Mouse (Mus musculus) hindbrain, embryonic 11.5 days (tissue): ENCODE data around the gene Kif3a. TPM values are rescaled to one million over a fixed set of nuclear protein-coding genes. Genes with fewer than 3 reads are reported as not detected.
A peak's percentile ranks its signal among the peaks of the same experiment; 100 is the strongest.

Experiments
- ATAC-seq: fragments of 200-750 bp; cut with Nextera tagmentation; 2 replicates; pipeline ENCODE4 v1.8.0; 2017; ENCODE audit warnings: mild to moderate bottlenecking, moderate TSS enrichment, moderate library complexity; ENCODE audit not compliant: low FRiP score
- DNase-seq: peaks from one replicate; pipeline ENCODE4 v3.0.0-alpha.2; 2015; ENCODE audit warnings: low spot score
- H3K27ac ChIP-seq: fragments of 300-500 bp; sonication (generic); 2 replicates; pipeline ENCODE4 v1.5.1; 2014; ENCODE audit warnings: mild to moderate bottlenecking, low read depth, low read length
- H3K27me3 ChIP-seq: fragments of 300-500 bp; sonication (generic); 2 replicates; pipeline ENCODE4 v1.6.1; 2014; ENCODE audit warnings: mild to moderate bottlenecking, low read length, moderate library complexity, mixed read lengths; ENCODE audit not compliant: control insufficient read depth, insufficient read depth
- H3K36me3 ChIP-seq: fragments of 300-500 bp; sonication (generic); 2 replicates; pipeline ENCODE4 v1.6.1; 2014; ENCODE audit warnings: mild to moderate bottlenecking, low read length, moderate library complexity, mixed read lengths; ENCODE audit not compliant: control insufficient read depth, insufficient read depth
- H3K4me1 ChIP-seq: fragments of 300-500 bp; sonication (generic); replicated peaks from 2 replicates; pipeline ENCODE4 v1.6.1; 2014; ENCODE audit warnings: low read length, mixed read lengths; ENCODE audit not compliant: control insufficient read depth, insufficient read depth
- H3K4me2 ChIP-seq: fragments of 300-500 bp; sonication (generic); replicated peaks from 2 replicates; pipeline ENCODE4 v1.6.1; 2014; ENCODE audit warnings: mild to moderate bottlenecking, low read depth, low read length
- H3K4me3 ChIP-seq: fragments of 300-500 bp; sonication (generic); 2 replicates; pipeline ENCODE4 v1.5.1; 2014; ENCODE audit warnings: low read depth, low read length
- H3K9ac ChIP-seq: fragments of 300-500 bp; sonication (generic); 2 replicates; pipeline ENCODE4 v1.6.1; 2014; ENCODE audit warnings: low read depth, low read length
- H3K9me3 ChIP-seq: fragments of 300-500 bp; sonication (generic); 2 replicates; pipeline ENCODE4 v1.6.1; 2016; ENCODE audit warnings: low read length; ENCODE audit not compliant: control insufficient read depth
- WGBS: fragments of 180-500 bp; shearing (Covaris S2); extraction: QIAGEN DNeasy Blood & Tissue Kit; methylation state at CpG from one replicate; pipeline ENCODE4 v1.1.7; 2014; 5-methylcytosine and 5-hydroxymethylcytosine counted together
- polyA plus RNA-seq: library from polyadenylated mRNA; unstranded; fragments of >200 nt; fragmentation: Nextera tagmentation; extraction: Ambion mirVana; gene quantifications from 2 replicates; pipeline ENCODE4 v1.2.1, GENCODE M21; 2014

The Kif3a gene
- polyA plus RNA-seq, 1 experiment from 2014 or later, result 118 TPM

DNA sequence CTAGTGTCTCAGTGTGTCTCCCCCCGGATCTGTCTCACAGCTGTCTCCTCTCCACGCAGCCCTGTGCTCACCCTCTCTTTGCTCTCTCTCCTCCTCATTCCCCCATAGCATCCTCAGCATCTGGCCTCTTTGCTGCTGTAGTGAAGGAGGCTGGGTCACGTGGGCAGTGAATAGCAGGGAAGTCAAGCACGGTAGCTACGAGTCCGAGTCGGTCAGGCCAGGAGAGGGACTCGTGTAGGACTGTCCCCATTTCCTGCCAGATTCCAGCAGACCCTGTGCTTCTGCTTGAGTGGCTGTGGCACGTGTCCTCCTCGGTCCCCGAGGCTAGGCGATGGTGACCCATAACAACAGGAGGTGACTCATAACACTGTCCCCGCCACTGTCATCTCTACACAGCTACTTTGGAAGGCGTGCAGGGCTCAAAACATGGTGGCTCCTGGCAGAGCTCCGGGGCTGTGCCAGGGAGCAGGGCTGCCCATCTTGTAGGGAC lies 28.1 kb upstream of the Kif3a start:
- Histone ChIP-seq H3K4me1 (no peaks in the 10 kb centered on the region), H3K4me2 (no peak overlapping the region), H3K9ac (no peak overlapping the region), H3K4me3 (no peak overlapping the region), H3K27ac (no peak overlapping the region), H3K27me3 (no peaks in the 10 kb centered on the region), H3K9me3 (no peaks in the 10 kb centered on the region), H3K36me3 (peaks cover 6% of the 10 kb centered on the region; the same call in 1 of the 2 replicates)
- ATAC-seq (no peak), DNase-seq (peak; percentile 21)
- WGBS, result 61% methylated on average over 15 of the region's 15 CpGs

- no peaks in the 10 kb centered on the region for H3K4me1 ChIP-seq
- no peaks in the 10 kb centered on the region for H3K9me3 ChIP-seq
- ATAC-seq (no peak), DNase-seq (no peak)
- 84% methylated on average over 3 of the region's 3 CpGs for WGBS
- no peak overlapping the region for H3K4me2 ChIP-seq
- no peak overlapping the region for H3K4me3 ChIP-seq
- no peak overlapping the region for H3K27ac ChIP-seq
- no peaks in the 10 kb centered on the region for H3K27me3 ChIP-seq
- H3K9ac ChIP-seq, result no peak overlapping the region
- H3K36me3 ChIP-seq, result no peaks in the 10 kb centered on the region
Observed at GRCm38 (mm10) chr11:53540394-53540793, 26.8 kb upstream of the Kif3a start.

GRCm38 (mm10) chr11:53541222-53541621 lies 26.0 kb upstream of the Kif3a start:
- H3K4me3 ChIP-seq, result no peak overlapping the region
- no peaks in the 10 kb centered on the region for H3K9me3 ChIP-seq
- no peaks in the 10 kb centered on the region for H3K27me3 ChIP-seq
- no peak overlapping the region for H3K27ac ChIP-seq
- DNase-seq, result no peak
- no peak overlapping the region for H3K4me2 ChIP-seq
- H3K4me1 ChIP-seq, result no peaks in the 10 kb centered on the region
- WGBS, result 81% methylated on average over 11 of the region's 11 CpGs
- H3K36me3 ChIP-seq, result no peaks in the 10 kb centered on the region
- no peak overlapping the region for H3K9ac ChIP-seq
- ATAC-seq, result no peak

DNA sequence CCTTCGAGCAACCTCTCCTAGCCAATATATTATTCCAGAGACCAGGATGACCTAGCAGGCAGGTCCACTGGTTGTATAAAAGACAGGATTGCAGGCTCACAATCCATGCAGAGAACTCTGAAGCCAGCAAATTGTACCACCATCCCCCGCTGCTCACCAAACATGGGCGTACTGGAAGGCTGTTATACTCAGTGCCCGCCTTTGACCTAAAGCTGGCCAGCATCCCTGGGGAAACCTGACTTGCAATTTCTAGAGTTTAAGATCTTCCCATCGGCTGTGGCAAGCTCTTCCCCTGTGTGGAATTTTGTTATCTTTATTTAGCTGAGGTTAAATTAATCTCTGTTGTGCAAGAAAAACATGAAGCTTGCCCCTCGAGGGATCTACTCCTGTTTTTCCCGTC lies 24.2 kb upstream of the Kif3a start:
- Histone ChIP-seq H3K27ac (no peak overlapping the region), H3K9ac (no peak overlapping the region), H3K4me3 (no peak overlapping the region), H3K36me3 (no peaks in the 10 kb centered on the region), H3K27me3 (no peaks in the 10 kb centered on the region), H3K9me3 (no peaks in the 10 kb centered on the region), H3K4me2 (no peak overlapping the region), H3K4me1 (no peaks in the 10 kb centered on the region)
- ATAC-seq, result no peak
- WGBS, result 76% methylated on average over 7 of the region's 7 CpGs
- DNase-seq, result no peak

DNA sequence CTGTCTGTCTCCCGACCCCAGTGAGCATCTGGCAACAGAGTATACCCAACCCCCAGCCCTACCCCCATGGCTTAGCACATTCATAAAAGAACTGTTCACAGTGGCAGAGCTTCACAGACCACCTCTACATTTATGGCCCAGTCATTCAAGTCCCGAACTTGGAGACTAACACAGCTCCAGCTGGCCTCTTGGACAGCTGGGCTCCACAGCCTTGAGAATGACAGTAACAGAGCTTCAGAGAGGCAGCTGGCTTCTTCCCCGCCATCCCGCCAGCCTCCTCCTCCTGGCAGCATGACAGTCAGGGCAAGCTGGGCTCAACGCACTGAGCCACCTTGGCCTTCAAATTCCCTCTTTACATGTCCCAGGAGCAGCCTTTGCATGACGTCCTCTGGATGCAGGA lies 20.9 kb upstream of the Kif3a start:
- Histone ChIP-seq H3K4me1 (no peaks in the 10 kb centered on the region), H3K4me3 (no peak overlapping the region), H3K4me2 (no peak overlapping the region), H3K27me3 (no peaks in the 10 kb centered on the region), H3K36me3 (no peaks in the 10 kb centered on the region), H3K27ac (no peak overlapping the region), H3K9me3 (no peaks in the 10 kb centered on the region), H3K9ac (no peak overlapping the region)
- DNase-seq (no peak), ATAC-seq (no peak)
- WGBS, result 69% methylated on average over 6 of the region's 6 CpGs

- no peaks in the 10 kb centered on the region for H3K4me1 ChIP-seq
- DNase-seq (no peak), ATAC-seq (no peak)
- H3K4me2 ChIP-seq, result no peak overlapping the region
- WGBS, result 88% methylated on average over 6 of the region's 6 CpGs
- H3K4me3 ChIP-seq, result no peak overlapping the region
- H3K9me3 ChIP-seq, result no peaks in the 10 kb centered on the region
- no peaks in the 10 kb centered on the region for H3K36me3 ChIP-seq
- H3K27me3 ChIP-seq, result no peaks in the 10 kb centered on the region
- H3K9ac ChIP-seq, result no peak overlapping the region
- H3K27ac ChIP-seq, result no peak overlapping the region
Observed at GRCm38 (mm10) chr11:53547566-53547965, 19.6 kb upstream of the Kif3a start.

- no peak for DNase-seq
- Histone ChIP-seq H3K36me3 (no peaks in the 10 kb centered on the region), H3K4me3 (no peak overlapping the region), H3K27ac (no peak overlapping the region), H3K9ac (no peak overlapping the region), H3K9me3 (no peaks in the 10 kb centered on the region), H3K27me3 (no peaks in the 10 kb centered on the region), H3K4me2 (no peak overlapping the region), H3K4me1 (no peaks in the 10 kb centered on the region)
- no peak for ATAC-seq
- 82% methylated on average over 19 of the region's 19 CpGs for WGBS
Observed at GRCm38 (mm10) chr11:53548036-53548605, 19.1 kb upstream of the Kif3a start.

DNA sequence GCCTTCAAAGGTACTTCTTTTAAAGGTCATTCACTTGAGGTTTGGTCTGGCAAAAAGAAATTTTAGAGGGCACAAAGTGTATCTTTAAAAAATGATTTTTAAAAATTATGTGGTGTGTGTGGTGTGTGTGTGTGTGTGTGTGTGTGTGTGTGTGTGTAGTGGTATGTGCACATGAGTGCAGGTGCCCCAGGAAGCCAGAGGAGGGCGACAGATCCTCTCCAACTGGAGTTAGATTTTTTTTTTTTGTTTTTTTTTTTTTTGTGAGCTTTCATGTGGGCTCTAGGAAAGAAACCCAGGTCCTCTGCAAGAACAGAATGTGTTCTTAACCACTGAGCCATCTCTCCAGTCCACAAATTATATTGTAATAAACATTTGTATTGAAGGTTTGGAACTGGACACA lies 16.5 kb upstream of the Kif3a start:
- no peak for ATAC-seq
- Histone ChIP-seq H3K4me2 (no peak overlapping the region), H3K27me3 (no peaks in the 10 kb centered on the region), H3K27ac (no peak overlapping the region), H3K4me3 (no peak overlapping the region), H3K36me3 (no peaks in the 10 kb centered on the region), H3K9me3 (no peaks in the 10 kb centered on the region), H3K4me1 (no peaks in the 10 kb centered on the region), H3K9ac (no peak overlapping the region)
- no peak for DNase-seq
- WGBS, result 80% methylated on average over 1 of the region's 1 CpGs

- no peak overlapping the region for H3K27ac ChIP-seq
- no peak for ATAC-seq
- WGBS, result 71% methylated on average over 12 of the region's 12 CpGs
- H3K4me1 ChIP-seq, result no peaks in the 10 kb centered on the region
- no peak overlapping the region for H3K4me2 ChIP-seq
- H3K36me3 ChIP-seq, result no peaks in the 10 kb centered on the region
- H3K27me3 ChIP-seq, result no peaks in the 10 kb centered on the region
- DNase-seq, result no peak
- H3K4me3 ChIP-seq, result no peak overlapping the region
- H3K9ac ChIP-seq, result no peak overlapping the region
- H3K9me3 ChIP-seq, result no peaks in the 10 kb centered on the region
Observed at GRCm38 (mm10) chr11:53551754-53552153, 15.4 kb upstream of the Kif3a start.
